Mouse (Mus musculus) forebrain, postnatal 0 days (tissue): ENCODE results near the gene 4933428G20Rik. TPM values are rescaled to one million over a fixed set of nuclear protein-coding genes. Genes with fewer than 3 reads are reported as not detected.
A peak's percentile ranks its signal among the peaks of the same experiment; 100 is the strongest.

Source experiments
- ATAC-seq: fragments of 200-750 bp; cut with Nextera tagmentation; 2 replicates; pipeline ENCODE4 v1.8.0; 2017; ENCODE audit warnings: mild to moderate bottlenecking, moderate library complexity
- DNase-seq: peaks from one replicate; pipeline ENCODE4 v3.0.0-alpha.2; 2015
- H3K27ac ChIP-seq: fragments of 300-500 bp; sonication (generic); 2 replicates; pipeline ENCODE4 v1.5.1; 2014; ENCODE audit warnings: low read depth, mild to moderate bottlenecking, antibody characterized with exemption, low read length, moderate library complexity, mixed read lengths
- H3K27me3 ChIP-seq: fragments of 300-500 bp; sonication (generic); 2 replicates; pipeline ENCODE4 v1.6.1; 2014; ENCODE audit warnings: mild to moderate bottlenecking, low read length, mixed read lengths; ENCODE audit not compliant: insufficient read depth
- H3K36me3 ChIP-seq: fragments of 300-500 bp; sonication (generic); 2 replicates; pipeline ENCODE4 v1.6.1; 2014; ENCODE audit warnings: mild to moderate bottlenecking, moderate library complexity; ENCODE audit not compliant: insufficient read depth
- H3K4me1 ChIP-seq: fragments of 300-500 bp; sonication (generic); 2 replicates; pipeline ENCODE4 v1.6.1; 2014; ENCODE audit warnings: antibody characterized with exemption; ENCODE audit not compliant: insufficient read depth
- H3K4me2 ChIP-seq: fragments of 300-500 bp; sonication (generic); 2 replicates; pipeline ENCODE4 v1.6.1; 2014; ENCODE audit warnings: low read depth, mild to moderate bottlenecking, moderate library complexity
- H3K4me3 ChIP-seq: fragments of 300-500 bp; sonication (generic); 2 replicates; pipeline ENCODE4 v1.5.1; 2014; ENCODE audit warnings: low read depth, low read length, mixed read lengths
- H3K9ac ChIP-seq: fragments of 300-500 bp; sonication (generic); 2 replicates; pipeline ENCODE4 v1.6.1; 2014; ENCODE audit warnings: mild to moderate bottlenecking
- H3K9me3 ChIP-seq: fragments of 300-500 bp; sonication (generic); 2 replicates; pipeline ENCODE4 v1.6.1; 2016; ENCODE audit warnings: low read length
- CTCF ChIP-seq: sonication (generic); IDR thresholded peaks from 2 replicates; pipeline ENCODE4 v1.5.1; 2016; ENCODE audit warnings: antibody characterized with exemption, control low read depth, low read depth
- WGBS: fragments of 180-500 bp; shearing (Covaris S2); extraction: QIAGEN DNeasy Blood & Tissue Kit; methylation state at CpG from one replicate; pipeline ENCODE4 v1.1.7; 2014; 5-methylcytosine and 5-hydroxymethylcytosine counted together
- polyA plus RNA-seq: library from polyadenylated mRNA; unstranded; fragments of >200 nt; fragmentation: Nextera tagmentation; extraction: Ambion mirVana; gene quantifications from 2 replicates; pipeline ENCODE4 v1.2.1, GENCODE M21; 2015
- total RNA-seq: library from RNA; depleted of rRNA; stranded (reverse); fragments of >200 nt; gene quantifications from 2 replicates; pipeline ENCODE4 v1.2.3, GENCODE M21; 2014

4933428G20Rik gene
- total and polyA plus RNA-seq, 2 experiments from 2014 or later, result 0.25 to 0.38 TPM

DNA sequence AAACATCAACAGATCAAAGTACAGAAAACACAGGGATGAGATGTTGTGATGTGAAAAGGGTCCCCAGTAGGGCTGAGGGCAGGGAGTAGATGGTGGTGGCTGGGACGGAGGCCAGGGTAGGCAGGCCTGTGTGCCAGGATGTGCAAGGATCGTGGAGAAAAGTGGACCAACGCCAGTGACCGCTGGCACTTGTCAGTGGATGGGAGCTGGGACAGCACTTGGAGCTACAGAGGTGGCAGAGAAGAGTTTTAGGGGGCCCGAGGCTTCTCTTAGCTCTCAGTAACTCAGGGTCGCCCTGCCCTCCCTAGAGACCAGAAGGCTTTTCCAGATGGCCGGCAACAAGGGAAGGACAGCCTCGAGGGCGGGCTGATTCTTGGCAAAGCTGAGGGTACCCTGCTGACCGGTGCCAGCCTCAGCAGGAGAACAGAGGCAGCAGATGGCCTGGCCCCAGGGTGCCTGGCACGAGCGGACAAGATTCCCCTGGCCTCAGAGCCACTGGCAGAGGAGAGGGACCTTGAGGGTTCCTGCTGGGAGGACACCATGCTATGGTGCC is 43.1 kb upstream of the 4933428G20Rik start:
- no peak overlapping the region for H3K27ac ChIP-seq
- H3K4me3 ChIP-seq, result no peak overlapping the region
- H3K4me2 ChIP-seq, result no peak overlapping the region
- peaks cover 5% of the 10 kb centered on the region; the same call in 1 of the 2 replicates for H3K4me1 ChIP-seq
- WGBS, result 30% methylated on average over 12 of the region's 12 CpGs
- H3K9me3 ChIP-seq, result no peaks in the 10 kb centered on the region
- ATAC-seq (peak; percentile 30), DNase-seq (peak; percentile 53)
- peaks cover 6% of the 10 kb centered on the region; the same call in 1 of the 2 replicates for H3K27me3 ChIP-seq
- peaks cover 14% of the 10 kb centered on the region for H3K36me3 ChIP-seq
- no peak overlapping the region for H3K9ac ChIP-seq
- no peak for TF ChIP-seq CTCF

DNA sequence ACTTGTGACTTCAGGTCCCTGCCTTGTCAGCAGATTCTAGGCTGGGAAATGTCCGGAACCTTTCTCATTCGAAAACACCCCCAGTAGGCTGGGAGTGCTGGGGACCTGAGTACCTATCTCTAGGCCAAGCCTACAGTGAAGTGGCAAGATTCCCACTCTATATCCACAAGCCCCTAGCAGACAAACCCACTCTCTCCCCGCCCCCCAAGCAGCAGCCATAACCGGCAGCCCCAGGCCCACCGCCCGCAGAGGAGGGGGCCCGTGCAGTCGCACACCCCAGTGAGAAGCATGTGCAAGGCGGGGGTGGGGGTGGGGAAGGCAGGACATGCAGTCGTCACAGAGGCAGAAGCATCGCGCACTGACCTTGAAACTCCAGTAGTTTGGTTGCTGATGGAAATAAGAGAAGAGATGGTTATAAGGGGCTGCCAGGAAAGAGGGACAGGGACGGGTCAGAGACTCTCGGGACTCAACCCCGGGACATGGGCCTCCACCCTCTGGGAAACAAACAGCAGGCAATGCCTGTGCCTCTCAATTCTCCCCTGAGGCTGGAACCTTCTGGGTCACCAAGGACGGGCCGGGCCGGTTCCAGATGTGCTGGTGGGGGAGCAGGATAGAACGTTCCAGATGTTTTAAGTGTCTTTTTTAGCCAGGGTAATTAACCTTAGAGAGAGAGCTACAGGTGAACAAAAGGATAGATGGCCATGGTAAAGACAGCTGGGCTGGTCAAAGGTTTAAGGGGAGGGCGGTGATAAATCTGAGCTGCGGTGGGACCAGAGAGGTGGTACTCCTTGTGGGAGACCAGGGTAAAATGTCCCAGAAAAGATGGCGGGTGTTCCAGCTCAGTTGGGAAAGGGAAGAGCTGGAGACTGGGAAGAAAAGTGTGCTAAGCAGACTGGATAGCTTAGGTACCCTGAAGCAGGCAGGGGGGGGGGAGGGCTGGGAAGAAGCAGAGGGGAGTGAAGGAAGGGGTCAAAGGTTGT is 42.3 kb upstream of the 4933428G20Rik start:
- Histone ChIP-seq H3K4me3 (no peak overlapping the region), H3K27ac (no peak overlapping the region), H3K4me2 (no peak overlapping the region), H3K36me3 (peaks cover 14% of the 10 kb centered on the region), H3K27me3 (0 out of 2 replicates have a peak, but pooled peaks cover under 1% of the 10 kb centered on the region), H3K9ac (no peak overlapping the region), H3K9me3 (no peaks in the 10 kb centered on the region), H3K4me1 (peaks cover 5% of the 10 kb centered on the region; the same call in 1 of the 2 replicates)
- no peak for TF ChIP-seq CTCF
- 81% methylated on average over 22 of the region's 22 CpGs for WGBS
- ATAC-seq (no peak), DNase-seq (no peak)

DNA sequence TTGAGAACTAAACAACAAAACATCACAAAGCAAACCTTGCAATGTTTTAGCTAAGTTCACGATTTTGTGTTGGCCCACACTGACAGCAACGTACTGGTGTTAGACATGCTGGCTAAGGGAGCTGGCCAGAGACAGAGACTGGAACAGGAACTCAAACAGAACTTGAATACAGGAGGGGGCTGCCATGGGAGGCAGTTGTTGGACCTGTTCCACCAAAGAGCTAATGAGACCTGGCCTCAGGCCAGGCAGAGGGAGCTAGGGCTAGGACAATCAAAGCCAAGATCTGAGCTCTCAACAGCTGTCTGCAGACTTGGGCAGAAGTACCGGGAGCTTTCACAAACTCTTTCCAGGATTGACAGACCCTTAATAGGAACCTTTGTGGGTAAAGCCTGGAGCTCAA is 40.5 kb upstream of the 4933428G20Rik start:
- H3K9ac ChIP-seq, result no peak overlapping the region
- H3K36me3 ChIP-seq, result peaks cover 14% of the 10 kb centered on the region
- 20% methylated on average over 3 of the region's 3 CpGs for WGBS
- no peak overlapping the region for H3K27ac ChIP-seq
- ATAC-seq (peak; percentile 40), DNase-seq (peak; percentile 84)
- peaks cover 7% of the 10 kb centered on the region; the same call in 1 of the 2 replicates for H3K27me3 ChIP-seq
- H3K9me3 ChIP-seq, result no peaks in the 10 kb centered on the region
- no peak overlapping the region for H3K4me2 ChIP-seq
- H3K4me1 ChIP-seq, result peaks cover 5% of the 10 kb centered on the region
- H3K4me3 ChIP-seq, result no peak overlapping the region
- no peak for TF ChIP-seq CTCF

DNA sequence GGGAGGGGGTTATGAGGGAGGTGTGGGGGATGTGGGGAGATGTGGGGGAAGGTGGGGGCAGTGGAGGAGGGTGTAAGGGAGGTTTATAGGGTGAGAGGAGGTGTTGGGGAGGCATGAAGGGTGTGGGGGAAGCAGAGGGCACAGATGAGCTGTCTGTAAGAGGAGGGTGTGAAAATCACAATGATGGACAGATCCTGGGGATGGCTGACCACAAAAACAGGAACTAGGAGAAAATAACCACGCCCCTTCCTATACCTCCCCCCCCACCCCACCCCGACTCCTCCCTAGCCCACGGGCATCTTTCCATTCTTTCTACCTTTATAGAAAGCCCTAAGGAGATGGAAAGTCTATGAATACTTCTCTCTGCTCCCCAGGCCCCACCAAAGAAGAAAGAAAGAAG is 40.0 kb upstream of the 4933428G20Rik start:
- DNase-seq (no peak), ATAC-seq (no peak)
- peaks cover 14% of the 10 kb centered on the region for H3K36me3 ChIP-seq
- peaks cover 7% of the 10 kb centered on the region; the same call in 1 of the 2 replicates for H3K27me3 ChIP-seq
- TF ChIP-seq CTCF, result no peak
- WGBS, result 58% methylated on average over 3 of the region's 3 CpGs
- no peak overlapping the region for H3K4me3 ChIP-seq
- no peak overlapping the region for H3K27ac ChIP-seq
- no peak overlapping the region for H3K4me2 ChIP-seq
- no peaks in the 10 kb centered on the region for H3K9me3 ChIP-seq
- H3K4me1 ChIP-seq, result peaks cover 5% of the 10 kb centered on the region
- no peak overlapping the region for H3K9ac ChIP-seq

DNA sequence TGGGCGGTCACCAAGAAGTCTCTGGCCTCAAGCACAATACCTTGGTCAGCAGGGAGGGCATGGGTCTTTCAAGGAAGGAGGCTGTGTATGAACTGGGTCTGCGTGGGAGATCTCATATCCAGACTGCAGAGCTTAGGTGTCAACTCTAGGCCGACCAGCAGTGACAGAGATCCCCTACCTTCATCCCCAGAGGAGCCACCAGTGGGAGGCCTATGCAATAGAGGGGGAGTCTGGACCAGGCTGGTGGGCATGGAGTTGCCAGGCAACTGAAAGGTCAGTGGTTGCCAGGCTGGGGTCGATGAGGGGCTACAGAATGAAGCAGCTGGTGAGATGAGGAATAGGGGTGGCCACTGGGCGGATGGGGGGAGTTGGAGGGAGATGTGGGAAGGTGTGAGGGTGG is 39.5 kb upstream of the 4933428G20Rik start:
- WGBS, result 46% methylated on average over 5 of the region's 5 CpGs
- no peak for DNase-seq

DNA sequence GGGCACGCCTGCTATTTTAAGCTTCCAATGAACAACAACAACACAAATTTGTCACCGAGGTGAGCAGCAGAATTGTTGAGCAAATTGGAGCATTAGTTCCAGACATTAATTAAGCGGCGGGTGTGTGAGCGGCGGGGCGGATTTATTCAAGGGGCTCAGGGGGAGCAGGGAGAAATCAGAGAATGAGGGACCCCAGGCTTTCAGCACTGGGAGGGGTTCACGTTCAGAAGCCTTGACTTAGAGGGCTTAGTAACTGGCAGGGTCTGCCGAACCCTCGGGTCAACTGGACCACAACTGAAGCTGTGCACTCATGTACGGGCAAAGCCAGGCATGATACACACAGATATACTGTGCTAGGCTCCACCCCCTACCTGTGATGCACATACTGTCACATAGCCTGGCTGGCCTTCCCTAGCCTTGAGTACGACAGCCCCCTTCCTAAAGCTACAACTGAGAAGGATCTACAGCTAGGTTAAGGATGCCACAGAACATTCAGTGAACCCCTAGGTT is 37.5 kb upstream of the 4933428G20Rik start:
- Histone ChIP-seq H3K9me3 (no peaks in the 10 kb centered on the region), H3K4me3 (no peak overlapping the region), H3K36me3 (peaks cover 27% of the 10 kb centered on the region), H3K27ac (no peak overlapping the region), H3K4me1 (peaks cover 5% of the 10 kb centered on the region), H3K4me2 (no peak overlapping the region), H3K9ac (no peak overlapping the region), H3K27me3 (peaks cover 7% of the 10 kb centered on the region; the same call in 1 of the 2 replicates)
- ATAC-seq (no peak), DNase-seq (no peak)
- 20% methylated on average over 12 of the region's 12 CpGs for WGBS
- no peak for TF ChIP-seq CTCF

More for the DNA sequence above, 39.5 kb upstream of the 4933428G20Rik start:
- no peak overlapping the region for H3K27ac ChIP-seq
- no peak overlapping the region for H3K9ac ChIP-seq
- peaks cover 7% of the 10 kb centered on the region; the same call in 1 of the 2 replicates for H3K27me3 ChIP-seq
- no peak overlapping the region for H3K4me2 ChIP-seq
- TF ChIP-seq CTCF, result no peak
- H3K36me3 ChIP-seq, result peaks cover 19% of the 10 kb centered on the region
- no peaks in the 10 kb centered on the region for H3K9me3 ChIP-seq
- no peak overlapping the region for H3K4me3 ChIP-seq
- no peak for ATAC-seq
- H3K4me1 ChIP-seq, result peaks cover 5% of the 10 kb centered on the region
